Mouse (Mus musculus): ENCODE results near the gene Sec14l1.

DNA sequence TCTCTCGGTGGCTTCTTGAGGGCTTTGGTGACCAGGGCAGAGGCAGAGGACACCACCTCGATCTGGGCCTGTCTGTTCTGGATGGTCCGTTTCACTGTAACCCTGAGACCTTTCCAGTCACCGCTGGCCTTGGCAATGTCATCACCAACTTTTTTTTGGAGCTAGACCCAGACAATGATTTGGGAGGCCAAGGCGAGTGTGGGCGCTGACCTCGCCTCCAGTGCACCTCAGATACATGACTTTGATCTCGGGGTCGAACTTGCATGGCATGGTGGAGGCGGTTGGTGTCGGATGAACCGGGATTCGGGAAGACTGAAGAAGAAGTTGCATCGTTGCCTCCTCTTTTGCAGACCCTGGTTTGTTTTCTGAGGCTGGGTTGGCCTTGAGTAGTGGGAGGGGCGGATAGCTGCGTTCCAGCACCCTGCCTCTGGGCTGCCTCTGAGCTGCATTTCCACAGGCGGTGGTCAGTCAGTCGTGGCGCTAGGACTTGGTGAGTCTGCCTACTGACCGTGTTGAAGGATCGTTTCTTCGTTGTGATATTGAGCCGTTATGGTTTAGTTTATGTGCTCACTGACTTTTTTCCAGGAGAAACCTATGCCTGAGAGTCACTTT, 19.9 kb downstream of the Sec14l1 start:
- no peak for TF ChIP-seq POLR2A (IDR thresholded peaks at IDR 0.05; ENCODE audit: low read depth, low read length)
- TF ChIP-seq CTCF (IDR thresholded peaks at IDR 0.05; ENCODE audit: extremely low read depth, insufficient read depth, insufficient read length, insufficient replicate concordance), result no peak

Measured in spleen, adult 2 months (tissue).